Mouse (Mus musculus) ovary, adult 18-20 months (tissue): Measurements from ENCODE around the gene Htt.
A peak's percentile ranks its signal among the peaks of the same experiment; 100 is the strongest.

Experiments used
- DNase-seq: peaks from one replicate; pipeline ENCODE4 v3.0.0; 2022; ENCODE audit warnings: low spot score, mixed read lengths

Gene Htt

DNA sequence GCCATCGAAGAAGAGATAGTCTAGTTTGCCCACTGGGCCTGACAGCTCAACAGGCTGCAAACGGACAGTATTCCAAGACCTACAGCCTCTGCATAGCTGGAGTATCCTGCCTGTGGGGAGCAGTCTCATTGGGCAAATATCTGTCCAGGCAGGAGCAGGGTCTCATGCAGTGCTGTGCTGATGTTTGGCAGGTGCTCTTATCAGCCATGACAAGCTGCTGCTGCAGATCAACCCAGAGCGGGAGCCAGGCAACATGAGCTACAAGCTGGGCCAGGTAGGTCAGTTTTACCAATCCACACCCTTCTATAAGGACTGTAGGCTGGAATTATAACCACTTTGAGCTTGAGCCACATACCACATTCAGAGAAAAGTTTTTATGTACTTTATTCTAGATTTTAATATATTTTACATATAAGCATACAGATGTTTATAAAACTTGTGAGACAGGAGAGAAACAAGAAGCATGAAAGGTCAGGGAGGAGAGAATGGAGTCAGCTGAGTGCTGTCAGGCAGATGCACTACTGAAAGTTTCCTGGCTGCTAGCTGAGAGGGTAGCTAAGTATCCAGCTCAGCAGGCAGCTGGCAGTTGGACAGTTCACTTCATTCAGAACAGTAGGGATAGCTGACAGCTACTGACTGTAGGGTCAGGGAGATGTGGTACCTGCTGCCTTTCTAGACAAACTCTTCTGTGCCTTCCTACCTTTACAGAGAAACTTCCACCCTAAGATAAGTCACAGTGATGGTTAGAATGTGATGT is 135.3 kb downstream of the Htt start:
- no peak for DNase-seq

- no peak for DNase-seq
Measured at GRCm38 (mm10) chr5:34899787-34900469, 138.4 kb downstream of the Htt start.

DNA sequence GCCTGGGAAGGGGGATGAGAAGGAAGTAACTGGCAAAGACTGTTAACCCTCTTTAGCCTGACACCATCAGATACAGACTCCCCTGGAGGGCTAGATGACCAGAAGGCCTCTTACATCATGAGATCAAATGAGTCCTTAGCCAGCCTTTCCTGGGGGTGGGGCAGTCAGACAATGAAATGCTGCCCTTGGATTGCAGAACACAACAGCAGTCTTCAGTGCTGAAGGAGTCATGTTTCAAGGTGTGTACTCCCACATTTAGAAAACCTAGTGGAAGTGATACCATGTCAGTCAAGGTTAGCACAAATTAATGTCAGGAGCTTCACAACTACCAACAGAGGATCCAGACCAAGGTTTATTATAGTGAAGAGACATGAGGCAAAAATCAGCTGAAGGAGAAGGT is 140.8 kb downstream of the Htt start:
- no peak for DNase-seq

- DNase-seq: no peak
Measured at GRCm38 (mm10) chr5:34902811-34903385, 141.4 kb downstream of the Htt start.

DNA sequence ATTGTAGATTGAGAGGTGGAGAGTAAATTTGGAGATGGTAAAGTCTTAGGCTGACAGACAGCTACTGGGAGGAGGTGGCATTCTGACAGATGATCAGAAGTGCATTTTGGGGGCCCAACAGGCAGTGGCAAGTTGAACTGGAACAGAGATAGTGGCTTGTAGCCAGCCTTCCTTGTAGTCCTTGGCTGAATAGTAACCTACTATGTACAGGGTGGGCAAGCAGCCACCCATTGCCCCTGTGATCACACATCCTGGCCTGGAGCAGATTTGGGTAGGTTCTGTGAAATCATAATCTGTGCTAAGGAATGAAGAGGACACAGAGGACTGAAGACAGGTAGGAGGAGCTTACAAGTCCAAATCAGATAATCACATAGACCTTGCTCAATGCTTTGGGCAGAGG is 142.9 kb downstream of the Htt start:
- DNase-seq: no peak

- peak; percentile 31 for DNase-seq
Measured at GRCm38 (mm10) chr5:34907230-34907629, 145.7 kb downstream of the Htt start.

- no peak for DNase-seq
Measured at GRCm38 (mm10) chr5:34907910-34908725, 146.6 kb downstream of the Htt start, which contains the start of gene Msantd1. Gene Msantd1, plus strand, starts transcription at chr5:34908012.

DNA sequence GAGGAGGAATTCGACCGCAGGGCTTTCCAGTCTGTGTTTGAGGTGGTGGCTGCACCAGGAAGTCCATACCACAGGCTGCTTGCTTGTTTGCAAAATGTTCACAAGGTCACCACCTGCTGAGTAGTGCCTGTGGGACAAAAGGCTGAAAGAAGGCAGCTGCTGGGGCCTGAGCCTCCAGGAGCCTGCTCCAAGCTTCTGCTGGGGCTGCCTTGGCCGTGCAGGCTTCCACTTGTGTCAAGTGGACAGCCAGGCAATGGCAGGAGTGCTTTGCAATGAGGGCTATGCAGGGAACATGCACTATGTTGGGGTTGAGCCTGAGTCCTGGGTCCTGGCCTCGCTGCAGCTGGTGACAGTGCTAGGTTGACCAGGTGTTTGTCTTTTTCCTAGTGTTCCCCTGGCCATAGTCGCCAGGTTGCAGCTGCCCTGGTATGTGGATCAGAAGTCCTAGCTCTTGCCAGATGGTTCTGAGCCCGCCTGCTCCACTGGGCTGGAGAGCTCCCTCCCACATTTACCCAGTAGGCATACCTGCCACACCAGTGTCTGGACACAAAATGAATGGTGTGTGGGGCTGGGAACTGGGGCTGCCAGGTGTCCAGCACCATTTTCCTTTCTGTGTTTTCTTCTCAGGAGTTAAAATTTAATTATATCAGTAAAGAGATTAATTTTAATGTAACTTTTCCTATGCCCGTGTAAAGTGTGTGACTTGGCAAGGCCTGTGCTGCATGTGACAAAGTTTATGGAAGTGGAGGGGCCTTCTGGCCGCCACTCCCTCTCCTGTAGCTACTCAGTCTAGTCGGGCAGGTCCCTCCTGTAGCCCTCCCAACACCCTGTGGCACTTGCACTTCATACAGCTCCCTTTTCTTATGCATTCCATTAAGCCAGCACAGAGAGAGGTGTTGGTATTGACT is 147.4 kb downstream of the Htt start:
- no peak for DNase-seq

DNA sequence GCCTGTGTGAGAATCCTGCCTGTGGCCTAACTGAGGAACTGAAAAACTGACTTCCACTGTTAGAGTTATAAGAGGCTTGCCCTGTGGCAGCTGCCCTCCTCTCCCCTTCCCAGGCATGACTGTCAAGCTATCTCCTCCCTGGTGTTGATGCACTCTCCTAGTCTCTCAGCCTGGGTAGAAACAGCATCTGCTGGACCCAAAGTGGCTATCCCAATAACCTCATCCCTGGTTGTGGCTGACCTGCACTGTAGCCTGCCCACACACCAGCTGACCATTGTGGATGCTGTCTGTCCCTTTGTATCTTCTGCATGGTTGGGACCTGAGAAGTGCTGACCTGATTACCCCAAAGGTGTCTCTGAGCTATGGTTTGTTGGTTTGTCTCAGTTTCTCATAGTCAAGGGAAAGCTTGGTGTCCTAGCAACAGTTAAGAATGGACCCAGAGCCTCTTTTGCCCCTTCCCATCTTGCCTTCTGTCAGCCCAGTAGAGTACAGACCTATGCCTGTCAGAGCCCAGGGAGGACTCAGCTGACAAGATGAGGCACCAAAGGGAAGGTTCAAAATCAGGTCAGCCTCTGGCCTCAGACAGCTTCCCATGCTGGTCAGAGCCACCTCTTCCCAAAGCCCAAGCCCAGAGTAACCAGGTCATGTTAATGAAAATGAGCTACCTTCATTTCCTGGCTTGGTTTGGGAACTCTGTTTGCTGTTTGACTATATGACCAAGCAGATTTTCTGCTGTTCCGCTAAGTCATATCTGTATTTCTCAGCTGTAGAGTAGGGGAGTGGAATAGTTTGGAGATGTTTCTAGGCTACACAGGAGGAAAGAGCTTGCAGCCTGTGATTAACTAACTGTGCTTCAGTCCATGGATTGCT is 148.3 kb downstream of the Htt start:
- DNase-seq: no peak

DNA sequence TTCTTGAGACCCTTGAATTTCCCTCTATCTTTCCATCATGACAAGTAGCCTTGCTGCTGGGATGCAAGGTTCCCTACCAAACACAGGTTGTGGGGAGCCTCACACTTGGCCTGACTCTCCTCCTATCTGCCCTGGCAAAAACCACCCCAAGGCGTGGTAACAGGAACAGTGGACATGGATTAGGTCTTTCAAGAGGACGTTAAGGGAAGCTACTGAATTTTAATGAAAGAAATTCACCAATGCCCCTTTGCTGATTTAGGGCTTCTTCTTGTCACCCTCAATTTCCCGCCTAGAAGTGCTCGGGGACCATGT is 148.9 kb downstream of the Htt start:
- no peak for DNase-seq

DNA sequence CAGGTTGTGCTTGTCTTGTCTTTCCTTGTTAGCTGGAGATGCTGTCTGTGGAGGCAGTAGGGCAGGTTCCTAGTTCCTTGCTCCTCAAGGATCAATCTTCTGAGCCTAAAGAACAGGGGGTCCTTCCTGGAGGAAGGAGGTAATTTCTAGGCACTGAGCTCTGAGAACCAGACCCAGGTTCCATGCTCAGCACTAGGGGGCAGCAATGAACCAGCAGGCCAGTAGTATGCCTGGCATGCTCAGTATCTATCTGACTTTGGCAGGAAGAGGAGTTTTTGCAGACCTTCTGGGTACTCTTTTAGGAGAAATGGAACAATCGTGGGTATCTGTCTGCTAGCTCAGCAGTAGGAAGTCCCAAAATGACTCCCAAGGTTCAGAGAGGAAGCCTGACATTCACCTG is 154.3 kb downstream of the Htt start:
- DNase-seq: no peak

- DNase-seq: no peak
Measured at GRCm38 (mm10) chr5:34917234-34917655, 155.7 kb downstream of the Htt start.

GRCm38 (mm10) chr5:34918785-34919184 is 157.2 kb downstream of the Htt start:
- DNase-seq: no peak

DNA sequence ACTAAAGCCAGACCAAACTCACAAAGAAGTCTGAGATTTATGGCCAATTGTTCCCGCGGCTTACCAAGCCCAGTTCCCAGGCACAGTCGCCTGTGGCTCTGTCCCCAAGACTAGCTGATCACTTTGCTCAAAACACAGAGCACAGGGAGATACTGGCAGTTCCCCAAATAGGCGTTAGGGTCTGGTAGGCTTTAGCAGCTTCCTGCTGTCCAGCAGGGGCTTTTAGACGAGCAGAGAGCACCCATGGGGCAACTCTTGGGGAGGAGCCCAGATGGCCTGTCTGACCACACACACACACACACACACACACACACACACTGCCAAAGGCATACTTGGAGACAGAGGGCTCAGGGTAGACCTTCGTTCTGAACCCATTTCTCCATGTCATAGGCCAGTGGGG is 161.0 kb downstream of the Htt start:
- DNase-seq: no peak

DNA sequence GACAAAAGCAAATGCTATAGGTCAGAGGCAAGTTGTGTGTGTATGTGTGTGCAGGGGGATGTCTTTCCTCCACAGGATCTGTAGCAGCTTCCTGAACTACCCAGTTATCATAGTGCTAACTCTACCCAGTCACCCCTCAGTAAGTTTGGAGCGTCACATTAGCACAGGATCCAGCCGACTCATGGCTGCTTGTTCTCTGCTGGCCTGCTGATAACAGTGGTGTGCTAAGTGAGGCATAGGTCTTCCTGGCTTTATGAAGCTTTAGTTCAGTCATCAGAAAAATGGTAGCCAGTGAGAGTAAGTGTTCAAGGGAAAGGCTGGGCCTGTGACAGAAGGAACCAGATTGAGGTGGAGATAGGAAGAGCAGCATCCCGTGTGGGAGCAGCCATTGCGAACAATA is 162.4 kb downstream of the Htt start:
- DNase-seq: no peak

- peak; percentile 58 for DNase-seq
Measured at GRCm38 (mm10) chr5:34924519-34924918, 163.0 kb downstream of the Htt start.

GRCm38 (mm10) chr5:34927648-34928047 is 166.1 kb downstream of the Htt start:
- DNase-seq: no peak

GRCm38 (mm10) chr5:34930151-34930975 is 168.8 kb downstream of the Htt start:
- DNase-seq: no peak

GRCm38 (mm10) chr5:34931091-34931490 is 169.6 kb downstream of the Htt start:
- no peak for DNase-seq
